8 mouse cellular contexts compared by ENCODE assay signal in the genomic region with DNA sequence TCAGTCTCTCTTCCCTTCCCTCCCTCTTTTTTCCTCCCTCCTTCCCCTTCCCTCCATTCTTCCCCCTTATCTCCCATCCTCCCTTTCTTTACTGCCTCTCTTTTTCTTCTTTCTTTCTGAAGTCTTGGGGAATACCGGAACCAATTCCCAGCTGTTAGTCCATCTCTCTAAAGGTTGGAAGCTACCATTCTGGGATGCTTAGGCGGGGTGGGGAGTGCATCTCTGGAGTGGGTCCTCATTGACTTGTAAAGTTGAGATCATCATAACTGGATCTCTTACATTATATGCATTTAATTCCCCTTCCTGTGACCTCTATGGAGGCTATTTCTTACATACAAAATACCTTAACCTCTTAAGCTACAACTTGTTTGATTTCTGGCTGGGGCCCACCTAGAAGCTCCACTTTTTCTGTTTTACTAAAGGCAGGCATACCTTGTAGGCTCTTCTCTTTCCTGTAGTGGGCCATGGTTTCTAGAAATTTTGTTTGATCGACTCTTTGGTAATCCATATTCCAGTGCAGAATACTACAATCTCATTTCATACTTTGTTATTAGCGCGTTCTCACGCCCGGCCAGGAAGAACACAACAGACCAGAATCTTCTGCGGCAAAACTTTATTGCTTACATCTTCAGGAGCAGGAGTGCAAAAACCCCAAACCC.
DNase-seq lines count a peak whose midpoint lies in the region; ATAC-seq and TF ChIP-seq lines count a peak whose summit lies in the region.

No protein-coding gene starts in this region.

- H3K4me3 ChIP-seq in gastrocnemius, adult 2 months, result peak overlapping the region; percentile 62
- peak overlapping the region; percentile 48 for H3K4me3 ChIP-seq in heart, postnatal 0 days (ENCODE audit: low read depth, low read length)
- H3K4me3 ChIP-seq in macrophage (ENCODE audit: inconsistent target), result peak overlapping the region; percentile 7; the same call in 1 of the 2 replicates

- peak; percentile 32 for ATAC-seq in CD4-positive, CD25-positive, alpha-beta regulatory T cell, adult 4 months
- no peak for ATAC-seq in heart, postnatal 0 days (ENCODE audit: insufficient read depth, low read depth)

- peaks cover 7% of the 10 kb centered on the region; the same call in 1 of the 2 replicates for H3K4me1 ChIP-seq in heart, postnatal 0 days (ENCODE audit: control insufficient read depth, insufficient read depth)

- H3K36me3 ChIP-seq in heart, postnatal 0 days (replicated peaks; ENCODE audit: control insufficient read depth, insufficient read depth, low read length), result no peaks in the 10 kb centered on the region
- no peaks in the 10 kb centered on the region for H3K36me3 ChIP-seq in macrophage (ENCODE audit: inconsistent target)

- no peak for TF ChIP-seq CTCF in gastrocnemius, adult 2 months (IDR thresholded peaks at IDR 0.05)
- no peak for TF ChIP-seq CTCF in heart, postnatal 0 days (IDR thresholded peaks at IDR 0.05; ENCODE audit: low read depth)

- H3K27ac ChIP-seq in gastrocnemius, adult 2 months, result peak overlapping the region; percentile 61
- H3K27ac ChIP-seq in heart, postnatal 0 days (ENCODE audit: low read depth), result no peak overlapping the region
- no peak overlapping the region for H3K27ac ChIP-seq in macrophage

- no peak for TF ChIP-seq EP300 in heart, postnatal 0 days (IDR thresholded peaks at IDR 0.05; ENCODE audit: low read depth)

- no peaks in the 10 kb centered on the region for H3K79me2 ChIP-seq in macrophage (ENCODE audit: inconsistent target)

- intact Hi-C loops in gastrocnemius, adult 2 months (cut with DNase I), result loop anchor here (10.0 kb wide), 1 partner anchor 296 kb away; no protein-coding TSS in a partner anchor

- H3K4me2 ChIP-seq in heart, postnatal 0 days (ENCODE audit: low read depth, low read length), result peak overlapping the region; percentile 67

- 28% methylated on average over 8 of the region's 8 CpGs for WGBS in heart, postnatal 0 days
- 15% methylated on average over 7 of the region's 8 CpGs for WGBS in macrophage (ENCODE audit: missing documents)

- H3K27me3 ChIP-seq in heart, postnatal 0 days (ENCODE audit: control insufficient read depth, insufficient read depth, low read length), result no peaks in the 10 kb centered on the region

- no peak for DNase-seq in gastrocnemius, adult 2 months
- no peak for DNase-seq in gastrocnemius, postnatal 10 days
- no peak for DNase-seq in heart, postnatal 0 days (ENCODE audit: low spot score)
- no peak for DNase-seq in thymus, postnatal 36 days
- DNase-seq in left cerebral cortex, adult 9 months (ENCODE audit: low spot score in 2 of 2), result no peak
- no peak for DNase-seq in layer of hippocampus, adult 11-12 months (ENCODE audit: low spot score)

- no peaks in the 10 kb centered on the region for H3K9me3 ChIP-seq in heart, postnatal 0 days (replicated peaks; ENCODE audit: control insufficient read depth, low read length)

- peak overlapping the region; percentile 48; the same call in 1 of the 2 replicates for H3K9ac ChIP-seq in heart, postnatal 0 days (replicated peaks; ENCODE audit: low read depth, low read length)

Comparison
In these comparisons a context has a peak if more than half of its experiments do, and no peak if none do; other contexts are left out.
1. H3K4me3 ChIP-seq: peak in every context shown above with its lines; median percentile 62 in gastrocnemius, adult 2 months; 48 in heart, postnatal 0 days; 7 in macrophage.